Mouse (Mus musculus): ENCODE measurements around the gene Gsc. TPM values are rescaled to one million over a fixed set of nuclear protein-coding genes. Genes with fewer than 3 reads are reported as not detected.
"Not testable (repeated sequence)": the region's sequence is repeated elsewhere in the genome, so short reads cannot be mapped to it uniquely, and the experiment has no call there.

Gsc gene
- polyA plus RNA-seq, 1 experiment from 2014 or later, result not detected

GRCm38 (mm10) chr12:104468783-104469182, 4.3 kb downstream of the Gsc start:
- no peaks in the 10 kb centered on the region for H3K36me3 ChIP-seq (ENCODE audit: control insufficient read depth, insufficient read depth)
- no peaks in the 10 kb centered on the region; the same call in 1 of the 2 replicates for H3K4me1 ChIP-seq (ENCODE audit: control insufficient read depth, low read depth, low read length)
- H3K4me3 ChIP-seq (ENCODE audit: low read depth, low read length), result no peak overlapping the region
- 8% methylated on average over 4 of the region's 4 CpGs for WGBS (ENCODE audit: insufficient replicate concordance)
- no peak overlapping the region for H3K27ac ChIP-seq (ENCODE audit: low read length)
- H3K4me2 ChIP-seq (ENCODE audit: low read depth, low read length), result no peak overlapping the region
- no peak for ATAC-seq (ENCODE audit: low read depth)
- no peaks in the 10 kb centered on the region for H3K9me3 ChIP-seq (replicated peaks; ENCODE audit: control insufficient read depth, low read length)
- peaks cover 46% of the 10 kb centered on the region for H3K27me3 ChIP-seq (ENCODE audit: control insufficient read depth, insufficient read depth, low read depth, low read length)
- H3K9ac ChIP-seq (ENCODE audit: low read depth, low read length), result no peak overlapping the region

GRCm38 (mm10) chr12:104467372-104467771, 5.8 kb downstream of the Gsc start:
- WGBS (ENCODE audit: insufficient replicate concordance), result 32% methylated on average over 6 of the region's 6 CpGs
- H3K27me3 ChIP-seq (ENCODE audit: control insufficient read depth, insufficient read depth, low read depth, low read length), result peaks cover 32% of the 10 kb centered on the region
- no peaks in the 10 kb centered on the region for H3K36me3 ChIP-seq (ENCODE audit: control insufficient read depth, insufficient read depth)
- H3K9ac ChIP-seq (ENCODE audit: low read depth, low read length), result no peak overlapping the region
- no peak overlapping the region for H3K27ac ChIP-seq (ENCODE audit: low read length)
- no peaks in the 10 kb centered on the region; the same call in 1 of the 2 replicates for H3K4me1 ChIP-seq (ENCODE audit: control insufficient read depth, low read depth, low read length)
- no peak overlapping the region for H3K4me2 ChIP-seq (ENCODE audit: low read depth, low read length)
- no peak for ATAC-seq (ENCODE audit: low read depth)
- H3K9me3 ChIP-seq (replicated peaks; ENCODE audit: control insufficient read depth, low read length), result no peaks in the 10 kb centered on the region
- H3K4me3 ChIP-seq (ENCODE audit: low read depth, low read length), result no peak overlapping the region

GRCm38 (mm10) chr12:104466930-104467329, 6.2 kb downstream of the Gsc start:
- no peak overlapping the region for H3K4me2 ChIP-seq (ENCODE audit: low read depth, low read length)
- H3K9ac ChIP-seq (ENCODE audit: low read depth, low read length), result no peak overlapping the region
- H3K4me3 ChIP-seq (ENCODE audit: low read depth, low read length), result no peak overlapping the region
- no peak for ATAC-seq (ENCODE audit: low read depth)
- no peaks in the 10 kb centered on the region for H3K36me3 ChIP-seq (ENCODE audit: control insufficient read depth, insufficient read depth)
- no peaks in the 10 kb centered on the region; the same call in 1 of the 2 replicates for H3K4me1 ChIP-seq (ENCODE audit: control insufficient read depth, low read depth, low read length)
- peaks cover 28% of the 10 kb centered on the region for H3K27me3 ChIP-seq (ENCODE audit: control insufficient read depth, insufficient read depth, low read depth, low read length)
- 27% methylated on average over 7 of the region's 7 CpGs for WGBS (ENCODE audit: insufficient replicate concordance)
- no peak overlapping the region for H3K27ac ChIP-seq (ENCODE audit: low read length)
- H3K9me3 ChIP-seq (replicated peaks; ENCODE audit: control insufficient read depth, low read length), result no peaks in the 10 kb centered on the region

- no peak overlapping the region for H3K4me3 ChIP-seq (ENCODE audit: low read depth, low read length)
- no peak overlapping the region for H3K27ac ChIP-seq (ENCODE audit: low read length)
- WGBS (ENCODE audit: insufficient replicate concordance), result 32% methylated on average over 8 of the region's 8 CpGs
- ATAC-seq (ENCODE audit: low read depth), result no peak
- H3K36me3 ChIP-seq (ENCODE audit: control insufficient read depth, insufficient read depth), result no peaks in the 10 kb centered on the region
- H3K27me3 ChIP-seq (ENCODE audit: control insufficient read depth, insufficient read depth, low read depth, low read length), result no peaks in the 10 kb centered on the region
- no peak overlapping the region for H3K9ac ChIP-seq (ENCODE audit: low read depth, low read length)
- no peaks in the 10 kb centered on the region for H3K4me1 ChIP-seq (ENCODE audit: control insufficient read depth, low read depth, low read length)
- H3K4me2 ChIP-seq (ENCODE audit: low read depth, low read length), result no peak overlapping the region
- H3K9me3 ChIP-seq (replicated peaks; ENCODE audit: control insufficient read depth, low read length), result no peaks in the 10 kb centered on the region
Observed at GRCm38 (mm10) chr12:104461372-104461771, 11.8 kb downstream of the Gsc start.

DNA sequence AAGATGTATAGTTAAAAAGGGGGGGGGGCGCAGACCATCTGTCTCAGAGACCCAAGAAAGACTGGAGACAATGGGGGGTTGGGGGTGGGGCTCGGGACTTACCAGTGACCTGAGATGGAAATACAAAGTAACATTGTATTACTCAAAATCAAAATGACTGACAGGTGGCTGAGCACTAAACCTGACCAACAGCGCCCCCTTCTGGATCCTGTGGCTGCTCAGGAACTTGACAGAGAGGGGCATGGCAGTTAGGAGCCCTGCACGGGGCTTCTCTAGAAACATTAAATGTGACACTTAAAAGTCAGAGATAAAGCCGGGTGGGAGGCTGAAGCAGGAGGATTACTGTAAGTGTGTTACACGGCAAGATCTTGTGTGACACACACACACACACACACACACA, 13.8 kb downstream of the Gsc start:
- no peak overlapping the region for H3K9ac ChIP-seq (ENCODE audit: low read depth, low read length)
- no peaks in the 10 kb centered on the region for H3K4me1 ChIP-seq (ENCODE audit: control insufficient read depth, low read depth, low read length)
- H3K27ac ChIP-seq (ENCODE audit: low read length), result no peak overlapping the region
- no peaks in the 10 kb centered on the region for H3K9me3 ChIP-seq (replicated peaks; ENCODE audit: control insufficient read depth, low read length)
- 43% methylated on average over 6 of the region's 6 CpGs for WGBS (ENCODE audit: insufficient replicate concordance)
- H3K27me3 ChIP-seq (ENCODE audit: control insufficient read depth, insufficient read depth, low read depth, low read length), result no peaks in the 10 kb centered on the region
- no peak for ATAC-seq (ENCODE audit: low read depth)
- no peaks in the 10 kb centered on the region for H3K36me3 ChIP-seq (ENCODE audit: control insufficient read depth, insufficient read depth)
- no peak overlapping the region for H3K4me2 ChIP-seq (ENCODE audit: low read depth, low read length)
- H3K4me3 ChIP-seq (ENCODE audit: low read depth, low read length), result no peak overlapping the region

DNA sequence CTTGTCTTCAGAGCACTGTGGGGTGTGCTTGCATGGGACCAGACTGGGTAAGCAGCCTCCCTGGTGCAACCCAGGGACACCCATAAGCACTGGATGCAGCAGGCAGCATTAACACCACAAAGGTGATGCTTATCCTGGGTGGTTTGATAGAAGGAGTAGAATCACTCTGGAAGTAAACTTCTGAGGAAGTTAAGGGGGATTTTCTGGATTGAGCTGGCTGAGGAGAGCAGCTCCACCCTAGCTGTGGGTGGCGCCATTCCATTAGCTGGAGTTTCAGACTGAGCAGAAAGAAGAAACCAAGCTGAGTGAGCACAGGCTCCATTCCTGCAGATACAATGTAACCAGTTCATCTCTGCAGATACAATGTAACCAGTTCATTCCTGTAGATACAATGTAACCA, 20.1 kb downstream of the Gsc start:
- H3K27me3 ChIP-seq (ENCODE audit: control insufficient read depth, insufficient read depth, low read depth, low read length), result no peaks in the 10 kb centered on the region
- H3K4me1 ChIP-seq (ENCODE audit: control insufficient read depth, low read depth, low read length), result no peaks in the 10 kb centered on the region
- no peak overlapping the region for H3K4me2 ChIP-seq (ENCODE audit: low read depth, low read length)
- ATAC-seq (ENCODE audit: low read depth), result no peak
- no peak overlapping the region for H3K4me3 ChIP-seq (ENCODE audit: low read depth, low read length)
- no peaks in the 10 kb centered on the region for H3K36me3 ChIP-seq (ENCODE audit: control insufficient read depth, insufficient read depth)
- no peaks in the 10 kb centered on the region for H3K9me3 ChIP-seq (replicated peaks; ENCODE audit: control insufficient read depth, low read length)
- H3K9ac ChIP-seq (ENCODE audit: low read depth, low read length), result no peak overlapping the region
- WGBS (ENCODE audit: insufficient replicate concordance), result 47% methylated on average over 1 of the region's 1 CpGs
- no peak overlapping the region for H3K27ac ChIP-seq (ENCODE audit: low read length)

GRCm38 (mm10) chr12:104450257-104450656, 22.9 kb downstream of the Gsc start:
- no peak overlapping the region for H3K4me2 ChIP-seq (ENCODE audit: low read depth, low read length)
- H3K27ac ChIP-seq (ENCODE audit: low read length), result no peak overlapping the region
- no peaks in the 10 kb centered on the region for H3K9me3 ChIP-seq (replicated peaks; ENCODE audit: control insufficient read depth, low read length)
- no peak overlapping the region for H3K9ac ChIP-seq (ENCODE audit: low read depth, low read length)
- 62% methylated on average over 10 of the region's 10 CpGs for whole genome bisulfite sequencing (ENCODE audit: insufficient replicate concordance)
- no peaks in the 10 kb centered on the region for H3K27me3 ChIP-seq (ENCODE audit: control insufficient read depth, insufficient read depth, low read depth, low read length)
- H3K4me1 ChIP-seq (ENCODE audit: control insufficient read depth, low read depth, low read length), result no peaks in the 10 kb centered on the region
- no peaks in the 10 kb centered on the region for H3K36me3 ChIP-seq (ENCODE audit: control insufficient read depth, insufficient read depth)
- ATAC-seq (ENCODE audit: low read depth), result no peak
- H3K4me3 ChIP-seq (ENCODE audit: low read depth, low read length), result no peak overlapping the region

DNA sequence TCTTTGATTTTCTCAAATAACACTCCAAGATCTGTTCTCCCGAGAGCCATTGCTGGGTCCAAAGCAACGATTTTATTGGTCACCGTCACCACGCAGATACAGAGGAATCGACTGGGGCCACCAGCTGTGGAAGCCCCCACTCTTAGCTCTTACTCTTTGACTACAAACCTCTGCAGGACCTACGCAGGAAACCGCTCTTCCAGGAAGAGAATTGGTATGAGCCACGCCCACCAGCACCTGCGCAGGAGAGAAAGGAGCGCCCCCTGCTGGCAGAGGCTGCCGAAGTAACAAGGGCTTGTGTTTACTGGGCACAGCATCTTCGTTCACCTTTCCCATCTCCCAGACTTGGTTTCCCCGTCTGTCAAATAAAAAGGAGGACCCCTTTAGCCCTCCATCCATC, 25.0 kb downstream of the Gsc start:
- Histone ChIP-seq H3K4me2 (ENCODE audit: low read depth, low read length) (no peak overlapping the region), H3K9me3 (replicated peaks; ENCODE audit: control insufficient read depth, low read length) (no peaks in the 10 kb centered on the region), H3K27ac (ENCODE audit: low read length) (no peak overlapping the region), H3K4me1 (ENCODE audit: control insufficient read depth, low read depth, low read length) (no peaks in the 10 kb centered on the region), H3K9ac (ENCODE audit: low read depth, low read length) (no peak overlapping the region), H3K36me3 (ENCODE audit: control insufficient read depth, insufficient read depth) (no peaks in the 10 kb centered on the region), H3K27me3 (ENCODE audit: control insufficient read depth, insufficient read depth, low read depth, low read length) (no peaks in the 10 kb centered on the region), H3K4me3 (ENCODE audit: low read depth, low read length) (no peak overlapping the region)
- ATAC-seq (ENCODE audit: low read depth), result no peak
- WGBS (ENCODE audit: insufficient replicate concordance), result 32% methylated on average over 13 of the region's 13 CpGs

DNA sequence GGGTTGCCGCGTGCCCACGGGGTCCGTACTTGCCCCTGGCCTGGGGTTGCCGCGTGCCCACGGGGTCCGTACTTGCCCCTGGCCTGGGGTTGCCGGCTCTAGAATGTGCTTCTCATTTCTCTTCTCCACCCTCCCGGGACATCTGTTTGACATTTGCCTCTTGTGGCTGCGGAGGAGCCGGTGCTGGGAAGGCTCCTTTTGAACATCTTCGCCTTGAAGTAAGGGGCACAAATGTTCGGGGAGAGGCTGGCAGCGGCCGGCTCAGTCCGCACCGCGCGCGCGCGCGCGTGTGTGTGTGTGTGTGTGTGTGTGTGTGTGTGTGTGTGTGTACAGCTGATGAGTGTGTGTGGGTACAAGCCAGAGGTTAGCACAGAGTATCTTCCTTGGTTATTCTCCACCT, 26.1 kb downstream of the Gsc start:
- H3K9ac ChIP-seq (ENCODE audit: low read depth, low read length); H3K36me3 ChIP-seq (ENCODE audit: control insufficient read depth, insufficient read depth); H3K27ac ChIP-seq (ENCODE audit: low read length); H3K27me3 ChIP-seq (ENCODE audit: control insufficient read depth, insufficient read depth, low read depth, low read length); H3K4me1 ChIP-seq (ENCODE audit: control insufficient read depth, low read depth, low read length); ATAC-seq (ENCODE audit: low read depth); H3K4me2 ChIP-seq (ENCODE audit: low read depth, low read length); H3K9me3 ChIP-seq (replicated peaks; ENCODE audit: control insufficient read depth, low read length); H3K4me3 ChIP-seq (ENCODE audit: low read depth, low read length): not testable (repeated sequence)
- WGBS (ENCODE audit: insufficient replicate concordance), result 88% methylated on average over 25 of the region's 25 CpGs

DNA sequence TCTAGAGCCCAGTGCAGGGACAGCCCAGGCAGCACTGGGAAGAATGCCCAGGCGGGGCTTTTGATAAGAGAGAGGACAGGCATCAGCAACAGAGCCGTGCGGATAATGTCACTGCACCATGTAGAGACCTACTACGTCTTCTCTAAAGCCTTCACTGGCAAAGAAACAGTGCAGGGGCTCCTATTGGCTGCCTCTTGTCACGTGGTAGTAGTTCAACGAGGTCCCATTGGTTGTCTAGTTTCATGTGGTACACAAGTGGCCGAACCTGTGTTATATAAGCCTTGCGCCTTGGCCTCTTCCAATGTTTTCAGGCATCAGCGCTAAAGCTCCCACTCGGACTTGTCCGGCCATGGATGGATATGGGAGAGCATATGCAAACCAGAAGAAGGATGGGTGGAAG, 29.4 kb downstream of the Gsc start:
- H3K4me3 ChIP-seq (ENCODE audit: low read depth, low read length), result no peak overlapping the region
- 64% methylated on average over 11 of the region's 11 CpGs for WGBS (ENCODE audit: insufficient replicate concordance)
- no peaks in the 10 kb centered on the region for H3K9me3 ChIP-seq (replicated peaks; ENCODE audit: control insufficient read depth, low read length)
- H3K27me3 ChIP-seq (ENCODE audit: control insufficient read depth, insufficient read depth, low read depth, low read length), result no peaks in the 10 kb centered on the region
- no peaks in the 10 kb centered on the region for H3K4me1 ChIP-seq (ENCODE audit: control insufficient read depth, low read depth, low read length)
- H3K9ac ChIP-seq (ENCODE audit: low read depth, low read length), result no peak overlapping the region
- no peaks in the 10 kb centered on the region for H3K36me3 ChIP-seq (ENCODE audit: control insufficient read depth, insufficient read depth)
- no peak overlapping the region for H3K4me2 ChIP-seq (ENCODE audit: low read depth, low read length)
- no peak for ATAC-seq (ENCODE audit: low read depth)
- no peak overlapping the region for H3K27ac ChIP-seq (ENCODE audit: low read length)

All from liver, embryonic 16.5 days (tissue).